Mouse (Mus musculus): ENCODE results near the gene Rusc1.

The Rusc1 gene

DNA sequence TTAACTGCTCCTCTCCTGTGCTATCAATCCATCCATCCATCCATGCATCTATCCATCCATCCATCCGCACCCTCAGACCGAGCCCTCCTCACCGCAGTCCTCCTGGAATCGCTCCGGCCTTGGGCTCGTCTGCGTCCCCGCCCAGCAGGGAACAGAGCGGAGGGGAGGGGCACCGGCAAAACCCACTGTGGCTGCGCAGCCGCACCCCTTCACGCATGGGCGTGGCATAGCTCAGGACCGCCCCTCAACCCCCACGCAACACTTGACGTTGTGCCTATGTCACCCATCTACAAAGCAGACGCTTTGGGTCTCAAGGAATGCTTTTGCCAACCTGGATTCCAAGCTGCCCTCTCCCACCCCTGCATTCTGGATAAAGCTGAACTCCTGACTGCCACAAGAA is at the start of gene Rusc1:
TSS of gene Rusc1 (minus strand) at position 137 of the 400 bp plus-strand sequence.
- DNase-seq = peak; percentile 83

DNA sequence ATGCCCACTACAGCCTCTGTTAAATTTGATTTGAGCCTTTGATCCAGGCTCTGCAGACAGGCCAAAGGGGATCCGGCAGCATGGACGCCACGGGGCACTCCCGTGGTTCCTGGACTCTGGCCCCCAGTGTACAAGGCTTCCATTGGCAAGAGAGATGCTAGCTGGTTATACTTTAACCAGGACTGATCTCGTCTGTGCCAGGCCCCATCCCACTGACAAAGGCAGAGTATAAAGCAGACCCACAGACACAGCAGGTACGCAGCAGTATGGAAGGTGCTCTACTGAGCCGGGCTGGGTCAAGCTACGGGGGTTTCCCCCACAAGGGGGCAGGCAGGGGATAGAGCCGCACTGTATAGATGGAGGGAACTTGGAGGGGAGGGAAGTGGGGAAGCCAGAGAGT is 43.3 kb upstream of the Rusc1 start:
- DNase-seq = peak; percentile 86

DNA sequence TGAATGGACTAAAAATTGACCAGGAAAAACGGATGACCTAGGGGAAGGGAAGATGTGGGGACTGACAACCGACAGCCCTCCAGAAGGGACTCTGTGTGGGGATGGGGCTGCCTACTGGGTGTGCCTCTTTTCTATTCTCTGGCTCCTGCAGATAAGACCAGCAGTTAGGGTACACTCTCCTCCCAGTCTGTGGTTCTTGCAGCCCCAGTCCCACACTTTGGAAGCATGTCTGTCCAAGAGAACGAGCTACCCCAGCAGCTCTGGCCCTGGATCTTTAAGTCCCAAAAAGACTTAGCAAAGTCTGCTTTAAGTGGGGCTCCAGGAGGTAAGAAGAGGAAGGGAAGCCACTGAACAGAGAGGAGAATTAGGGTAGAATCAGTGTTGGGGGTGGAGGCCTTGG is 42.8 kb upstream of the Rusc1 start, which contains the start of gene Pklr:
TSS of gene Pklr (plus strand) at position 185 of the 400 bp plus-strand sequence.
- no peak for DNase-seq

DNA sequence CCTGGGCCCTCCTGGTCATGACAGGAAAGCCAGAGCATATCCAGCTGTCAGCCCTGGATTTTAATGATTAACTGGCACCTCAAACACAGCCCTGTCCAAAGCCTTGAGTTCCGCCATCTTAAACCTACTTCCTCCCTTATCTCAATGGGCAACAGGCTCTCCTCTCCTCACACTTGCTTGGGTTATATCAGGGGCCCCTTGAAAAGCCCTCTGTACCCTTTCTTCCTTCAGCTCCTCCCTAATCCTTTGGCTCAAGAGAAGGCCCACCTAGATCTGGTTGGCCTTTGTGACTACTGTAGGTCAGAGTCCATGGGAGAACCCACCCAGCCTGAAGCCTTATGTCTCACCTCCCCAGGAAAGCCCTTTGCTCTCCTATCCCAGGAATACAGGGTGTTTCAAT is 40.6 kb upstream of the Rusc1 start:
- no peak for DNase-seq

DNA sequence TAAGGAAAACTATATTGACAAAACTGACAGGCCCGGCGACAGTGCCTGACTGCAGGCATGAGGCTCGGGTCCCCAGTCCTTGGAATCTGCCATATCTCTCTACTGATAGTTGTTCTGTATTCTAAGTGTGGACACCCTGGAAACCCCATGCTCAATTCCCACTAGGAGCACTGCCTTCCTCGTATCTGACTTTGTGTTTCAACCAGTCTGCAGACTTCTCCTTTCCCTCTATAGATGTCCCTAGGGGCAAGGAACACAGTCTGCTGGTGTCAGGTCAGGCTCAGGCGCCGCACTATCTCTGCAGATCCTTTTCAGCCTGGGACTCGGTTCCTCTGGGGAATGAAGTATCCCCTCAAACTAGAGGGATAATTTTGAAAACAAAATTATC is 39.9 kb upstream of the Rusc1 start:
- no peak for DNase-seq

DNA sequence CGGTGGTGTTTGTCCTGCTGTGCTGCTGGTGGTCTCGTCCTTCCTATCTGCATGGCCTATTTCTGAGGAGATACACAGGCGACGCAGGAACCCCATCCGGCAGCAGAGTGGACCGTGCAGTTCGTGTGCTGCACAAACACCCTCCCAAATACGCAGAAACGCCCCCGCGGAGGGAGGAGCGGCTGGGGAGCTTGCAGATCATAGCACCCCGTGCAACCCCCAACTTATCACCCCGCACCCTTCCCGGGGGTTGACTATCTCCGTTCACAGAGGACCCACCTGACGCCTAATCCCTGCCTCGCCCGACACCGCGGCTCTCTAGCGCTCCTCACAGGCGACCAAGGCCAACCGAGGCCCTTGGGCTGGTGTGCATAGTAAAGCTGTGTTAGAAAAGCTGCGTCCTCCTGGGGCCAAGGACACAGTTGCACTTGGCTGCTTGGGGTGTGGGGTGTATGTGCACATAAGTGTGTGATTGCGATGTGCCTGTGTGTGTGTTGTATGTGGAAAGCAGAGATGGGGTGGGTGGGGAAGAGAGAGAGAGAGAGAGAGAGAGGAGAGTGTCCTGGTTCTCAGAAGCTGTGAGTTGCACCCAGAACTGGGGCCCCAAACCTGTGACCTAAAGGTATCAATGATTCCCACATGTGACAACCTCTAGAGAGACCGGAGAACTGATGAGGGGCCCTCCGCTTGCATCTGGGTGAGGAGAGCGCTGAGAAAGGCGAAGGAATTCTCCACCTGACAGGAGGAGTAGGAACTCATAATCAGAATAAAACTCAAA is 39.4 kb upstream of the Rusc1 start:
- DNase-seq = no peak

DNA sequence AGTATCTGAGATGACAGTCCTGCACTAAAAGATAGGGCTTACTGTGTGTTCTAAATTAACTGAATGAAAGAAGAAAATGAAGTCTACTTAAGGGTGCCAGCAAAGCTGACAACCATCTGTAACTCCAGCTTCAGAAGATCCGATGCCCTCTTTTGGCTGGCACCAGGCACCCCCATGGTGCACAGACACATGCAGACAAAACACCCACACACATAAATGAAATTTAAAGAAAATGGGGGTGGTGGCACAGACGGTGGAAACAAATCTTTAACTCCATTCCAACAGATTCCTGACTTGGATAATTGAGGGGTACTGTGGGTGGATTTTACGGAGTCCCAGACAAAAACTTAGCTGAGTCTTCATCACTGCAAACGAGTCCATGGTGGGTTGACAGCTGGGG is 38.7 kb upstream of the Rusc1 start:
- DNase-seq = no peak

DNA sequence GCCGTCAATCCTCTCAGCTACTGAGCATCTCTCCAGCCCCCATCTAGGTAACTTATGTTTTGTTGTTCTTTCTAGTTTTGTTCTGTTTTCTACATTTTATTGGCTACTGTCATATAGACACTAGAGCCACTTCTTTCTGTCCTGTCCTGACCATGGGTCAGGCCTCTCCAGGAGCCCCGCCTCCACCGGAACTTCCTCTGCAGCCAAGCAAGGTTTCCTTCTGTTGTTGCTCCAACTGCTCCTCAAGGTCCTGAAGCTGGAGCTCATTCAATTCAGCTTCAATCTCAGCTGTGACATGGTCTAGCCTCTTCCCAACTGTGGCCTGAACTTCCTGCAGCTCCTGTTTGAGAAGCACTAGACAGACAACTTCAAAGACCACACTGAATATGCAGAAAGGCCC is 36.8 kb upstream of the Rusc1 start:
- no peak for DNase-seq

DNA sequence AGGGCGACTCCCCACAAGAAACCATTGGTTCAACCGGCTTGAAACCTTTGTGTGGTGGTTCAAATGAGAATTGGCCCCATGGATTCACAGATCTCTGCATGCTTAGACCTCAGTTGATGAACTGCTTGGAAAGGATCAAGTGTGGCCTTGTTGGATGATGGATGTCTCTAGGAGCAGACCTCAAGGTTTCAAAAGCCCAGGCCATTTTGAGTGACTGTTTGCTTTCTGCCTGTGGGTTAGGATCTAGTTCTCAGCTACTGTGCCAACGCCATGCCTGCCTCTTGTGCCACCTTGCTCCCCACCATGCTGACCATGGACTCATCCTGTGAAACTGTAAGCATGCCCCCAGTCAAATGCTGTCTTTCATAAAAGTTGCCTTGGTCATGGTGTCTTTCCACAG is 32.9 kb upstream of the Rusc1 start:
- DNase-seq = no peak

DNA sequence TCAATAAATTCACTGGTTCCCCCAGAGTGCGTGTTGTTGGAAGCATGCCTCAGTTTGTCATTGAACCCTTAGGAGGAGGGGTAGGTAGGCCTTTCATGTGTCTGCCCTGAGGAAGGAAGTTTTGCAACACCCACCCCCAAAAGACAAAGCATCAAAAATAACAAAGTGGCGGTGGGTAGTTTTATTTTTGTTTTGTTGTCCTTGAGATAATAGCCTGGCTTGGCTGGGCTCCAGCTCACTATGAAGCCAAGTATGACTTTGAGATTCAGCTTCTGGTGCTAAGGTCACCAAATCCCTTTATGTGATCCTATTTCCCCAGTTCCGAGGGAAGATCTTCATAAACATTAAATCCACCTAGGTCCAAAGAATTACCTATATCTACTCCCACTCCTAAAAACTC is 31.1 kb upstream of the Rusc1 start:
- DNase-seq = no peak

DNA sequence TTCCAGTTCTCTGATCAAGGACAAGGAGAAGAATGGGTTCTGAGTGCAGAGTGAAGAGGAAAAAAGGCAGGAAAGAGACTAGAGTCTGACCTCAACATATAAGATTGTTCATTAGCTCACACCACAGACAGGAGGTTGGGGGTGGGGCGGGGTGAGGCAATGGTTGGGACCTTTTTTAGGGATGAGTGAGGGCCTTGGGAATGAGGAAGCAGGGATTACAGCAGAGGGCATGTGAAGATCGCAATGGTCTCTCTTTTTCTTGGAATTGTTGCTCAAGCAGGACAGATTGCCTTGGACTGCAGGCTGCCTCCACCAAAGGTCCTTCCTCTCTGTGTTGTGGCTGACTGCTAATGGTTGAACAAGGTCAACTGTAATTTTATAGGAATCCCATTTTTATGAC is 30.2 kb upstream of the Rusc1 start:
- no peak for DNase-seq

DNA sequence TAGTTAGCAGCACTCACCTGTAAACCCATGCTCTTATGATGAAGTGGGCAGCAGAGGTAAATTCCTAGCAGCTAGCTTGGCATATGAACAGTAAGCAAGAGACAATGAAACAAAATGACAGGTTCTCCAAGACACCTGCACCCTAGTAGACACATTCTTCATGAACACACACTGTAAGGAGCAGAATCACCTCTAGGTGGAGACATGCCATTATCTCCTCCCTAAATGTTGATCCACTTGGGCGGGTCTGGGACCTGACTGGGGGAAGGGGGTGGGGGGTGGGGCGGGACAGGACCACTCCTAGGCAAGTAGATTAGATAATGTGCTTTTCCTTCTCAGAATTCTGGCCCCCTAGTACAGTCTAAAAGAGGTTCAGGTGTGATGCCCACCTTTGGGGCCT is 22.4 kb upstream of the Rusc1 start:
- no peak for DNase-seq

DNA sequence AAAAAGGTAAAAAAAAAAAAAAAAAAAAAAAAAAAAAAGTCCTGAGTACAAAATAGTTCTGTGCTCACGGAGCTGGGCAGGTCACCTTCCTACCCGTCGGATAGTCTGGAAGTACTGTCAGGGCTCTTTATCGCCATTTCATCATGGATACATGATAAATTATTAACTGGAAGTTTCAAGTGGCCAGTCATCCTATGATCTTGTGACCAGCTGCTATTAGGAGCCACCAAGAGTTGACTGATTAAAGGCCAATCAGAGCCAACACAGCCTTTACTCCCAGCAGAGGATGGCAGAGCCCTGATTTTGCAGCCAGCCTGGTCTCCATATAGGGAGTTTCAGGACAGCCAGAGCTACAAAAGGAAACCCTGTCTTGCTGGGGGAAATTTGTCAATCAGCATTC is 19.9 kb upstream of the Rusc1 start:
- no peak for DNase-seq

DNA sequence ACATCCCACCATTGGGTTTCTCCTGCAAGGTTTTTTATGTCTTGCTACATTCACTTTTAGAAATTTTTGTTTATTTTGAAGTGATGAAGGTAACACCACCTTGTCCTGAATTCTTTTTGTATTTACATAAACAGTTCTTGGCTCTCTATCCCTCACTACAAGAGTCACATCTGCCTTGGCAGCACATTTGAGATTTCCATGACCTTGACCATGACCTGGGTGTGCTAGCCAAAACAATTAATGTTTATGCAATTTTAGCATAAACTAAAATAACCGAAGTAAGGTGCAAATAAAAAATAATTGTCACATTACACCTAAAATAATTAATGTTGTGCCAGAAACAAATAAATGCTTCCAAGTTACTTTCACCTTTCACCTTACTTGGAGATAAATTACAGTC is 15.0 kb upstream of the Rusc1 start:
- no peak for DNase-seq

DNA sequence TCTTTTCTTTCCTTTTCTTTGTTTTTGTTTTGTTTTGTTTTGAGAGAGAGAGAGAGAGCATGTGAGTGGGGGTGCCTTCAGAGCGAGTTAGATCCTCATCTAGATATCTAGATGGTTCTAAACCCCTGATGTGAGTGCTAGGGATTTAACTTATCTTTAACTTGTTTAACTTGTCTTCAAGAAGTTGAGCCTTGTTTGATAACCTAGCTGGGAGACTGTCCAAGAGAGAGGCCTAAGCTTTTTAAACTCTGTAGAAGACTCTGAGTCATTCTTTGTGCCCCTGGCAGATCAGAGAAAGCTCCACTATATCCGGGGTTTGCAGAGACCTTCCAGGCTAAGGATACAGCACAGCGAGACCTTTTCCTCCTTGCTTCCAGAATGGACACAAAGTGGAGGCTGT is 14.4 kb upstream of the Rusc1 start:
- DNase-seq = no peak

DNA sequence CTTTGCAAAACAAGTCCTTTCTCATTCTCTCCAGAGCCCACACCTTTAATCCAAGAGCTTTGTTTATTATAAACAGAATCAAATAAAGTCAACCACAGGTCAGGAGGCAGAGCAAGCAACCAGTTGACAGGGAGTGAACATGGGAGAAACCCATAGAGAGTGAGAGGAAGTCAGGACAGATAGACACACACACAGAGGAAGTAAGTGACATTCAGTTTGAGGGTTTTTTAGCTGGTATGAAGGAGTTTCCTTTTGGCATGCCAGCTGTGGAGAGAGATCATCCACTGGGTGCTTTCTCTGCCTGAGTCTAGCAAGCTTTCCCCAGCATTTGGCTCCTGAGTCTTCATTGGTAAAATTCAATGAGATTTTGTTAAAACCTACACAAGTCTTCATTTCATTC is 13.8 kb upstream of the Rusc1 start:
- DNase-seq = no peak

DNA sequence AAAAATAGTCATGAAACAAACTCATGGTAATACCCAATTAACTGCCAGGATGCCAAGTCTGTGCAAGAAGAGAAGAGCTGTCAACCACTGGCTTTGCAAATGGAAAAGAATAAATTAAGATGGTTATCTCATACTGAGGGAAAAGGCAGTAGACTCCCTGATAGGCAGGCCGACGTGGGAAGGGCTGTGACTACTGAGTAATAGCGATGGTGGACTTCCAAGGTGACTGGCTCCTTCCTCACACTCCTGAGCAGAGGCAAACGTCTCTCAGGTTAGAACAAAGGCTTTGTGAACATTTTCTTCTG is 10.1 kb upstream of the Rusc1 start:
- no peak for DNase-seq

DNA sequence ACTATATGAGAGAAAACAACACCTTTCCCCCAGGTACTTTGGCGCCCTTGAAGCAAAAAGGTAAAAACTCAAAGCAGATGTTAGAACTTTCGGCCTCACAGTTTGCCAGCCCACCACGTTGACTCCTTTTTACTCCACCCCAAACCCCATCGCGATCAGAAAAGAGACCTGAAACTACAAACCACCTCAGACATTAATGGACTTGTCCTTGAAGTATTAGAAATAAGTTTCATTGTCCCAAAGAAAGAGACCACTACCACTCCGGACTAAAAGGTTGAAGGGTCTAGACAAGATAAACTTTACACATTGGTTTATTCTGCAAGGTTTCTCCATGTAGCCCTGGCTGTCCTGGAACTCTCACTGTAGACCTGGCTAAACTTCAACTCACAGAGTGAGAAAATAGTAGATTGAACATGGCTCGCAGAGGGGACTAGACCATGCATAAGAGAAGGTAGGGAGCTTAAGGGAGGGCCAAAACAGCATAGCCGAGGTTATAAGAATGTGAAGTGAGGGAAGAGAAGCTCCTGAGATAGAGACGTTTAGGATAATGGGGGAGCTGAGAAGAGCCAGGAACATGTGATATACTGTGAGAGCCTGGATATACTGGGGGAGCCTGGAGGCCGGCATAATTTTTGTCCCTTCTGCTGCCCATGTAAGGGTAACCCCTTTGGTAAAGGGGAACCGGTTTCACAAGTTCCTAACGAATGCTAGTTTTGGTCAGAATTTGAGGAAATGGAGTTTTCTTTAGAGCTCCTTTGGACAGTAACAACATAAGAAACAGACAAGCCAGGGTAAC is 9.6 kb upstream of the Rusc1 start:
- no peak for DNase-seq

DNA sequence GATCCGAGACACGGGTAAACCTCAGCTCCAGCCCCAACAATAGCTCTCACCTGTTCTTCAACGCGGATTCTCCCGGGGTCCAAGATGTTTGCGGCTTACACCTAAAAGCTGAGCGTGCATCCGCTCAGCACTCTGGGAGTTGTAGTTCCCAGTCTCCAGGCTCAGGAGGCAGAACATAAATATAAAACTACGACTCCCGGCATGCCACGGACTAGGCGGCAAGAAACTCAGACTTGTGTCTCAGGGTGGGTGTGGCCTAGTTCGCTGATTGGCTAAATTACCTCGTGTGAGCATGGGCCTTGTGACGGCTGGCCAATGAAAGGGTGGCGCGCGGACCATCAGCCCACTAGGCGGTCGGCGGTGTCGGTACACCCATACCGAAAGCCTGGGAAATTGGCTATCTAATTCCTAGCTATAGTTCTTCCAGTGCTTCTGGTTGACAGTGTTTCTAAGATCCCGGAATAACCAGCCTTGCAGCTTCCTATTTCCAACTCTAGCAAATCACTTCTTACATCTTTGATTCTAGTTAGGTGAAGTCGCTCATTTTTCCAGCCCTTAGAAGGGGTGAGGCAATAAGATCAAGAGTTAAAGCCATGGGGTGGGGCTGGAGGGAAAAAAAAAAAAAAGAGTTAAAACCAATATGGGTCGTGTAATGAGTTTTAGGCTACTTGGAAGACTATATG is 8.8 kb upstream of the Rusc1 start, which contains the start of gene Fdps:
TSS of gene Fdps (minus strand) at position 148 of the 683 bp plus-strand sequence.
- DNase-seq = peak; percentile 93

DNA sequence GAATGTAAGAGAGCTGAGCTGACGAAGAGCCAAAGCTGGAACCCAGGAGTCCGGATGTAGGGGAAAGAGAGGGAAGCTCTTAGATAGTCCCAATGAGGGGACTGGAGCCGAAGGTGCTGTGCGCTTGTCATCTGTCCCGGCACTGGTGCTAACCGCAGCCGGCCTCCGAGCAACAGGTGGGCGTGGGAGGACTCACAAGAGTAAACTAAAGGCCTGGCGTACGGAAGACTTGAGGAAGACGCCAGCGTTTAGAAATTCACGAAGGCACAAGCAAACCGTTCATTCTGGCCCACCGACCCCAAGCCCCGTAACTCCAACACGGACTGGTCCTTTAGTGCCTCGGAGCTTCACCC is 8.3 kb upstream of the Rusc1 start:
- no peak for DNase-seq

DNA sequence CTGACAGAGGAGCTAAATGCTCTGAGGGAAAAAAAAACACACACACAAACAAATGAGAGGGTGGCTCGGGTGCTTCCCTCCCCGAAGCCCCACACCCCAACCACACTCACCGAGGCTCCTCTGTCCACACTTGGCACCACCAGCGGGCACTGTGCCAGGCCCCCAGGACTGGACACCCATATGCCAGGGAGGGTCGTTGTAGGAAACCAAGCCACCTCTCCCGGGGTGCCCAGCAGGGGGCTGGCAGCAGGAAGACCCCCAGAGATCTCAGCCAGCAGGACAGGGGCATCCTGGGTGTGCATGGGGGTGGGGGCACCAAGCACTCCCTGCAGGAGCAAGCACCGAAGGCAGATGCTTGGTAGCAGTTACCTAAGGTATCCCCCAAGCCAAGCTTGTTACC is 7.7 kb upstream of the Rusc1 start, which contains the start of gene Gm43738:
TSS of gene Gm43738 (minus strand) at position 289 of the 400 bp plus-strand sequence.
- DNase-seq = no peak

DNA sequence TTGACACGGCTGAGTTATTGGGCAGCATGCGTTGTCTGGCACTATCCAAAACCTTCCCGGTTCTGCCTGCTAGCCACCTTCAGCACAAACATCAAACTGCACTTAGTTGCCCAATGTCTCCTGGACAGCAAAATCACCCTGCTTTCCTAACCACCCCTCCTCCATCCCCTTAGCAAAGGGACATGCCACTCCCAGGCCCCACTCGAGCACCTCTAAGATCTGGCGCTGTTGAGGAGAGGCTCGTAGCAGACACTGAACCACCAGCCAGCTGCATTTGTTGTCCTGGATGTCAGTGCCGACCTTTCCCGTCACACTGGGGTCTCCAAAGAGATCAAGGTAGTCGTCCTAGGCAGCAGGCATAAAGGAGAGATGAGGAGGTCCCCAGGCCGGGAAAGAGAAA is 910 bp upstream of the Rusc1 start:
- no peak for DNase-seq

DNA sequence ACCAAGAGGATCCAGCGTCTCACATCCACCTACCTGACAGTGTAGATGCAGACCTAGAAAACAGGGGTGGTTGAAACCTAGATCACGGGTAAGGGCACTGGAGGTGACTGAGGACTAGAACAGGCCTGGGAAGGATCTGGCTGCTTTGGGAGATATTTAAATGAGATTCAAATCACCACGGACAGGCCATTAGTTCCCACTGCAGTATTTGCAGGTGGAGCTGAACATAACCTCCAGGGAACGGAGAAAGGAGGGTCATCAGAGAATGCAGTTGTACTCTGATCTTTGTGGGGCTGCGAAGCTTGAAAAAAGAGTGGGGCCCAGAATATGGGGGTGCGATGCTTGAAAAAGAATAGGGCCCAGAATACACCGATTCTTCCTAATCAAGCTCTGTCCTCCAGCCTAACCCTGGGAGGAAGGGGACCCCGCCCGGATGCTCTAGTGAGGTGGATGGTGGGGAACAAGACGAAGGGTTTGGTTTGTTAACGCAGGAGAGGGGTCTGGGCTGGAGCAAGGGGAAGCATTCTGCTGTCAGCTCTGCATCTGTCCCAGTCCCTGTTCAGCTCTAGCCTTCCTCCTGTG is 511 bp downstream of the Rusc1 start:
- DNase-seq = no peak
